Mouse (Mus musculus) stomach, embryonic 14.5 days (tissue): ENCODE measurements around the gene Ube2e2. TPM values are rescaled to one million over a fixed set of nuclear protein-coding genes. Genes with fewer than 3 reads are reported as not detected.

Experiments used
- ATAC-seq: fragments of 200-750 bp; cut with Nextera tagmentation; 2 replicates; pipeline ENCODE4 v1.8.0; 2017; ENCODE audit warnings: low read depth, moderate TSS enrichment; ENCODE audit not compliant: insufficient number of reproducible peaks, insufficient read depth, low FRiP score
- H3K27ac ChIP-seq: fragments of 300-500 bp; sonication (generic); 2 replicates; pipeline ENCODE4 v1.5.1; 2014; ENCODE audit warnings: mild to moderate bottlenecking, low read length, moderate library complexity, mixed read lengths
- H3K27me3 ChIP-seq: fragments of 300-500 bp; sonication (generic); 2 replicates; pipeline ENCODE4 v1.6.1; 2014; ENCODE audit warnings: low read length, control low read depth, mixed read lengths; ENCODE audit not compliant: control insufficient read depth, insufficient read depth
- H3K36me3 ChIP-seq: fragments of 300-500 bp; sonication (generic); 2 replicates; pipeline ENCODE4 v1.6.1; 2014; ENCODE audit warnings: mild to moderate bottlenecking, control low read depth, low read length, moderate library complexity, mixed read lengths; ENCODE audit not compliant: control insufficient read depth, insufficient read depth
- H3K4me1 ChIP-seq: fragments of 300-500 bp; sonication (generic); 2 replicates; pipeline ENCODE4 v1.6.1; 2014; ENCODE audit warnings: low read length, control low read depth, mixed read lengths; ENCODE audit not compliant: control insufficient read depth, insufficient read depth
- H3K4me2 ChIP-seq: fragments of 300-500 bp; sonication (generic); replicated peaks from 2 replicates; pipeline ENCODE4 v1.6.1; 2014; ENCODE audit warnings: low read depth, low read length, control low read depth
- H3K4me3 ChIP-seq: fragments of 300-500 bp; sonication (generic); 2 replicates; pipeline ENCODE4 v1.5.1; 2014; ENCODE audit warnings: low read depth, low read length, control low read depth
- H3K9ac ChIP-seq: fragments of 300-500 bp; sonication (generic); replicated peaks from 2 replicates; pipeline ENCODE4 v1.6.1; 2014; ENCODE audit warnings: low read depth, mild to moderate bottlenecking, control low read depth, low read length, moderate library complexity, mixed read lengths
- H3K9me3 ChIP-seq: fragments of 300-500 bp; sonication (generic); 2 replicates; pipeline ENCODE4 v1.6.1; 2016; ENCODE audit warnings: low read depth, low read length, control low read depth; ENCODE audit not compliant: control insufficient read depth
- WGBS: fragments of 180-500 bp; shearing (Covaris S2); extraction: QIAGEN DNeasy Blood & Tissue Kit; methylation state at CpG from one replicate; pipeline ENCODE4 v1.1.7; 2014; 5-methylcytosine and 5-hydroxymethylcytosine counted together
- polyA plus RNA-seq: library from polyadenylated mRNA; unstranded; fragments of >200 nt; fragmentation: Nextera tagmentation; extraction: Ambion mirVana; gene quantifications from 2 replicates; pipeline ENCODE4 v1.2.1, GENCODE M21; 2014

Gene Ube2e2
- polyA plus RNA-seq, 1 experiment from 2014 or later: 71.3 TPM

GRCm38 (mm10) chr14:18530899-18531298 lies 363.2 kb downstream of the Ube2e2 start:
- Histone ChIP-seq H3K4me2 (no peak overlapping the region), H3K27me3 (no peaks in the 10 kb centered on the region), H3K9ac (no peak overlapping the region), H3K4me3 (no peak overlapping the region), H3K9me3 (no peaks in the 10 kb centered on the region), H3K36me3 (no peaks in the 10 kb centered on the region), H3K27ac (no peak overlapping the region), H3K4me1 (no peaks in the 10 kb centered on the region)
- WGBS: 59% methylated on average over 2 of the region's 2 CpGs
- ATAC-seq: no peak

- 71% methylated on average over 4 of the region's 4 CpGs for WGBS
- no peak for ATAC-seq
- H3K4me2 ChIP-seq: no peak overlapping the region
- H3K9ac ChIP-seq: no peak overlapping the region
- H3K36me3 ChIP-seq: no peaks in the 10 kb centered on the region
- no peak overlapping the region for H3K27ac ChIP-seq
- no peaks in the 10 kb centered on the region for H3K27me3 ChIP-seq
- no peaks in the 10 kb centered on the region for H3K9me3 ChIP-seq
- H3K4me1 ChIP-seq: no peaks in the 10 kb centered on the region
- H3K4me3 ChIP-seq: no peak overlapping the region
Observed at GRCm38 (mm10) chr14:18530496-18530895, 363.6 kb downstream of the Ube2e2 start.
